Mouse (Mus musculus): ENCODE measurements at regions not wholly inside any gene's neighbourhood (a gene's known extent, or its start where the extent isn't known, plus 50 kb on each side); places are given as distances from the start of the nearest gene placed in this dataset.

DNA sequence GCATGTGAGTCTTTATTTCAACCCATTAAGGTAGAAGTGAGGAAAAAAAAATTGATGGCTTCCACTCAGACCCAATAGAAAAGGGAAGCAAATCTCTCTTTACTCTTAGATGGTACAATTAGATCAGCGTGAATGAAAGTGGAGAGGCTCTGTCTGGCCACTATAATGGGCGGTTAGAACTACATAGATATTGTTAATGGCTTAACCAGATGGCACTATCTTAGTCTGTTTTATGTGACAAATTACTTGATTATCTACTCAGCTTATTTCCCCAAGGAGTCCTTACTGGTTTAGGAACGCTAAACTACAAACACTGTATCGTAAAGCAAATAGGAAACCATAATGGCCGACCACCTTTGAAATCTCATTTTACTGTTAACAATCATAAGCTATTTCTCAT, 138.8 kb upstream of the Samsn1 start:
- H3K9ac ChIP-seq, result no peak overlapping the region
- WGBS, result 59% methylated on average over 5 of the region's 5 CpGs
- no peaks in the 10 kb centered on the region for H3K36me3 ChIP-seq
- H3K27me3 ChIP-seq, result no peaks in the 10 kb centered on the region
- no peak overlapping the region for H3K4me2 ChIP-seq
- no peaks in the 10 kb centered on the region for H3K9me3 ChIP-seq
- H3K27ac ChIP-seq, result no peak overlapping the region
- ATAC-seq (ENCODE audit: insufficient number of reproducible peaks, low FRiP score, low TSS enrichment, low read depth), result no peak
- no peaks in the 10 kb centered on the region for H3K4me1 ChIP-seq
- H3K4me3 ChIP-seq, result no peak overlapping the region

DNA sequence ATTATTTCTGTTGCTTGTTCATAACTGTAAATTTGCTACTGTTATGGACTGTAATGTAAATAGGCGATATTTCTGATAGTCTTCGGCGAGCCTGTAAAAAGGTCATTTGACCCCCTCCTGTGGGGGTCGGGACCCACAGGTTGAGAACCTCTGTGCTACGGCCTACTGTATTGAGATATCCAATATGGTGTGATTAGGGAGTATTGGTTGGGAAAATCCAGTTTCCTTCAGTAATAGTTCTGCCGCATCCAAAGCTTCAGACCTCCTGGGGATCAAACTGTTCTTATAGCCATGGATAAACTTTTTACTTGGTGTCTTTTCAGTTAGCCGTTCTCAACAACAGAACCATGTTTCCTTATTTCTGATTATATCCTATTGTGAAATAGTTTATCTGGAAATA, 136.5 kb upstream of the Samsn1 start:
- ATAC-seq (ENCODE audit: insufficient number of reproducible peaks, low FRiP score, low TSS enrichment, low read depth), result no peak
- Histone ChIP-seq H3K27ac (no peak overlapping the region), H3K36me3 (no peaks in the 10 kb centered on the region), H3K27me3 (no peaks in the 10 kb centered on the region), H3K4me2 (no peak overlapping the region), H3K4me3 (no peak overlapping the region), H3K9me3 (no peaks in the 10 kb centered on the region), H3K9ac (no peak overlapping the region), H3K4me1 (no peaks in the 10 kb centered on the region)
- WGBS, result 91% methylated on average over 7 of the region's 7 CpGs

DNA sequence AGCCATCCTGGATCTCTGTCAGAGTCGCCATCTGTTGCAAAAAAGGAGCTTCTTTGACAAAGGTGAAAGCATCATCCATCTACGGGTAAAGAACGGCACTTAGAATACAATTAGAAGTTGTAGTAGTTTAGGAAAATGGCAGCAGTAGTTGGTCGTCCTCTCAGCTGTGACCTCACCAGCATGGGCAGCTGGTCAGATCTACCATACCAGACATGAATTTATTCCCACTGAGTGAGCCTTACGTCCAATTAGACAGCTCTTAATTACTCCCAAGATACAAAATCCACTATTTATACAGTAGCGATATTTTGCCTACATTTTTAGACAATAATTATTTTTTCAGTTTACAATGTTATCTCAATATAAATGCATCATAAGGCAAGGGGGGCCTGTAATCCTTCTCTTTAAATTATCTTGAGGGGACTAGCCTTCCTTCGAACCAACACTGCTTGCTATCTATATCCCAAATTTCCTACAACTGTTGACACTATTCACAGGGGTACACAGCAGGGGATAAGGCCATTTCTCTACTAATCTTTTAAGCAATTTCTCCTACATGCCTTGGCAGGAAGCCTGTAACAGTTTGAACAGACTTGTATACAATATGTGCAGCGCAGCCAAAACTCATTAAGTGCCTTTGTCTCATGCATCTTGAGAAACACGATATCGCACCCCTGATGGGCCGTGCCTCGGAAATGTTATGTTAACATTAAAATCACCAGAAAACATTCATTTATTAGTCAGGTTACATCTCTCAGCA, 131.9 kb upstream of the Samsn1 start:
- no peak for ATAC-seq (ENCODE audit: insufficient number of reproducible peaks, low FRiP score, low TSS enrichment, low read depth)
- Histone ChIP-seq H3K27me3 (no peaks in the 10 kb centered on the region), H3K27ac (no peak overlapping the region), H3K36me3 (no peaks in the 10 kb centered on the region), H3K9me3 (no peaks in the 10 kb centered on the region), H3K4me2 (no peak overlapping the region), H3K4me3 (no peak overlapping the region), H3K9ac (no peak overlapping the region), H3K4me1 (no peaks in the 10 kb centered on the region)
- 67% methylated on average over 12 of the region's 12 CpGs for WGBS

DNA sequence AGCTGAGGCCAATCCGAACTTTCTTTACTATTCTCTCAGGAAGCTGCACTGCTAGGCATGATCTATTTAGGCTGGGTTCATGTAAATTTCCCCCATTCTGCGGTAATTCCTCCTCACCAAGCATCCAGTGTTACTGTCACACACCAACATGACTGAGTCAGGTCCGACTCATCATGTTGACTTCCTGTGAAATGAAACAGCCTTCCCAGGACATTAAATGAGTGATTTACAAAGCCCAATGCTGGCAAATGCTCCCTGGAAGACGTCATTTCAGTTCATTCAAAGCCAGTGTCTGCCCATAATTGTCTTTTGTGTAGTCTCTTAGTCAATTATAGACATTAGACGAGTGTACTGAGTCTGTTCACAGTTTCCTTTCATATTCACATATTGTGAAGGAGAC, 127.5 kb upstream of the Samsn1 start:
- no peak overlapping the region for H3K4me2 ChIP-seq
- no peaks in the 10 kb centered on the region for H3K4me1 ChIP-seq
- no peaks in the 10 kb centered on the region for H3K9me3 ChIP-seq
- WGBS, result 71% methylated on average over 5 of the region's 5 CpGs
- H3K4me3 ChIP-seq, result no peak overlapping the region
- no peak overlapping the region for H3K27ac ChIP-seq
- ATAC-seq (ENCODE audit: insufficient number of reproducible peaks, low FRiP score, low TSS enrichment, low read depth), result no peak
- no peaks in the 10 kb centered on the region for H3K36me3 ChIP-seq
- no peaks in the 10 kb centered on the region for H3K27me3 ChIP-seq
- no peak overlapping the region for H3K9ac ChIP-seq

GRCm38 (mm10) chr16:76133892-76134291, 111.8 kb upstream of the Samsn1 start:
- no peaks in the 10 kb centered on the region for H3K36me3 ChIP-seq
- no peak overlapping the region for H3K27ac ChIP-seq
- WGBS, result 88% methylated on average over 2 of the region's 2 CpGs
- H3K27me3 ChIP-seq, result no peaks in the 10 kb centered on the region
- no peaks in the 10 kb centered on the region for H3K9me3 ChIP-seq
- H3K4me2 ChIP-seq, result no peak overlapping the region
- ATAC-seq (ENCODE audit: insufficient number of reproducible peaks, low FRiP score, low TSS enrichment, low read depth), result no peak
- H3K4me3 ChIP-seq, result no peak overlapping the region
- no peaks in the 10 kb centered on the region for H3K4me1 ChIP-seq
- H3K9ac ChIP-seq, result no peak overlapping the region

DNA sequence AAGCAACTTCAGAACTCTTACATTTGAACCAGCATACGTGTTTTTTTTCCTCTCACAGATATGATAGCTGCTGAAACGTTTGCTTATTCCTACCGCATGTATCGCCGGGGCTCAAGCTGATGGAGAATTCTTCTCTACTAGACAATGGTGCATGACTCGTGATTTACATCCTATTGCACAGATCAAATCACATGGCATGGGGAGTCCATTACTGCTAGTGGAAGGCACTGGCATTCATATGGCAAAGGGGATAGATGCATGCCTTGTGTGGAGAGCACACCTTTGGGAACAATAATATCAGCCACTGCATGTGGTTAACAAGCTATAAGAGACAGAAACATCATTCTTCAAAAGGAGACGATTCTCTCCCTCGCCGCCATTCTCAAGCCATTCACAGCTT, 108.4 kb upstream of the Samsn1 start:
- no peak for ATAC-seq (ENCODE audit: insufficient number of reproducible peaks, low FRiP score, low TSS enrichment, low read depth)
- WGBS, result 74% methylated on average over 9 of the region's 9 CpGs

GRCm38 (mm10) chr16:76129982-76130381, 107.9 kb upstream of the Samsn1 start:
- H3K36me3 ChIP-seq, result no peaks in the 10 kb centered on the region
- ATAC-seq (ENCODE audit: insufficient number of reproducible peaks, low FRiP score, low TSS enrichment, low read depth), result no peak
- no peak overlapping the region for H3K27ac ChIP-seq
- H3K9me3 ChIP-seq, result no peaks in the 10 kb centered on the region
- 92% methylated on average over 2 of the region's 2 CpGs for WGBS
- H3K9ac ChIP-seq, result no peak overlapping the region
- H3K4me3 ChIP-seq, result no peak overlapping the region
- no peaks in the 10 kb centered on the region for H3K27me3 ChIP-seq
- no peak overlapping the region for H3K4me2 ChIP-seq
- H3K4me1 ChIP-seq, result no peaks in the 10 kb centered on the region

More for the DNA sequence above, 108.4 kb upstream of the Samsn1 start:
- Histone ChIP-seq H3K9ac (no peak overlapping the region), H3K4me1 (no peaks in the 10 kb centered on the region), H3K27me3 (no peaks in the 10 kb centered on the region), H3K4me2 (no peak overlapping the region), H3K27ac (no peak overlapping the region), H3K36me3 (no peaks in the 10 kb centered on the region), H3K4me3 (no peak overlapping the region), H3K9me3 (no peaks in the 10 kb centered on the region)

DNA sequence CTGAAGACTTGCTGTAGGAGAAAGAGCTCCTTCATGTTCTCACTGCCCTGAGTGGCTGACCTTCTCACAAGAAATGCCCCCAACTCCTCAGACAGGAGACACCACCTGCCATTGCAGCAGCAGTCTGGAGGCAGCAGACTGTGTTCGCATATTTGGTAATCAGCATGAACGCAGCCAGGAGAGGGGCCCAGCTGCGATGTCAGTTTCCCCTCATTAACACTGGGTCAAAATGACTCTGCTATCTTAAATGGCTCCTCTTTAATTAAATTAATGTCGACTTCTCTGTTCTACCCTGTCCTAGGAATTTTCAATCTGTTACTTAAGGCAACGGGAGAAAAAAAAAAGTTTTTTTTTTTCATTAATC, 100.9 kb upstream of the Samsn1 start:
- H3K4me3 ChIP-seq, result no peak overlapping the region
- H3K9me3 ChIP-seq, result no peaks in the 10 kb centered on the region
- H3K36me3 ChIP-seq, result no peaks in the 10 kb centered on the region
- no peak overlapping the region for H3K27ac ChIP-seq
- H3K9ac ChIP-seq, result no peak overlapping the region
- 55% methylated on average over 5 of the region's 5 CpGs for WGBS
- no peak overlapping the region for H3K4me2 ChIP-seq
- ATAC-seq (ENCODE audit: insufficient number of reproducible peaks, low FRiP score, low TSS enrichment, low read depth), result no peak
- no peaks in the 10 kb centered on the region for H3K27me3 ChIP-seq
- no peaks in the 10 kb centered on the region for H3K4me1 ChIP-seq

GRCm38 (mm10) chr16:76122172-76123020, 100.3 kb upstream of the Samsn1 start:
- no peak for ATAC-seq (ENCODE audit: insufficient number of reproducible peaks, low FRiP score, low TSS enrichment, low read depth)
- Histone ChIP-seq H3K27ac (no peak overlapping the region), H3K4me3 (no peak overlapping the region), H3K9me3 (no peaks in the 10 kb centered on the region), H3K27me3 (no peaks in the 10 kb centered on the region), H3K4me1 (no peaks in the 10 kb centered on the region), H3K4me2 (no peak overlapping the region), H3K9ac (no peak overlapping the region), H3K36me3 (no peaks in the 10 kb centered on the region)
- 65% methylated on average over 9 of the region's 9 CpGs for WGBS

- Histone ChIP-seq H3K9me3 (no peaks in the 10 kb centered on the region), H3K27me3 (no peaks in the 10 kb centered on the region), H3K27ac (no peak overlapping the region), H3K4me3 (no peak overlapping the region), H3K9ac (no peak overlapping the region), H3K36me3 (no peaks in the 10 kb centered on the region), H3K4me1 (no peaks in the 10 kb centered on the region), H3K4me2 (no peak overlapping the region)
- ATAC-seq (ENCODE audit: insufficient number of reproducible peaks, low FRiP score, low TSS enrichment, low read depth), result no peak
- WGBS, result 93% methylated on average over 2 of the region's 2 CpGs
These were observed 98.6 kb upstream of the Samsn1 start for GRCm38 (mm10) chr16:76120712-76121111.

DNA sequence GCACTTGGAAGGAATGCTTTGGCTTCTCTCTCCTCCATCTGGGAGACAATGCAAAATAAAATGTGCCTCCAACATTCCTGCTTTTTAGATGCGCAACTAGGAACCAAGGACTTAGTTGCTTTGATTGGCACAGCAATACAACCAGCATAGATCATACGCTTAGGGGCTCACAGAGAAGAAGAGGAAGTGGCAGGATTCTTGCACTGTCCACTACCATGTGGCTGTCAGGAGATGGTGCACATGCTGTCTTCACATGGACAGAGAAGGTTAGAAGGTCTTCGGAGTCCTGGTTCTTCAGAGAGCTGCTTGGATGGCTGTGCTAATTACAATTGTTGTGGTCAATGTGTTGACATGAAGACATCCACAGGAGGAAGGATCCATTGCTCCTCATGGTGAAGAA, 88.3 kb upstream of the Samsn1 start:
- Histone ChIP-seq H3K4me1 (no peaks in the 10 kb centered on the region), H3K36me3 (no peaks in the 10 kb centered on the region), H3K9me3 (no peaks in the 10 kb centered on the region), H3K4me3 (no peak overlapping the region), H3K9ac (no peak overlapping the region), H3K27me3 (no peaks in the 10 kb centered on the region), H3K27ac (no peak overlapping the region), H3K4me2 (no peak overlapping the region)
- ATAC-seq (ENCODE audit: insufficient number of reproducible peaks, low FRiP score, low TSS enrichment, low read depth), result no peak
- WGBS, result 87% methylated on average over 3 of the region's 3 CpGs

DNA sequence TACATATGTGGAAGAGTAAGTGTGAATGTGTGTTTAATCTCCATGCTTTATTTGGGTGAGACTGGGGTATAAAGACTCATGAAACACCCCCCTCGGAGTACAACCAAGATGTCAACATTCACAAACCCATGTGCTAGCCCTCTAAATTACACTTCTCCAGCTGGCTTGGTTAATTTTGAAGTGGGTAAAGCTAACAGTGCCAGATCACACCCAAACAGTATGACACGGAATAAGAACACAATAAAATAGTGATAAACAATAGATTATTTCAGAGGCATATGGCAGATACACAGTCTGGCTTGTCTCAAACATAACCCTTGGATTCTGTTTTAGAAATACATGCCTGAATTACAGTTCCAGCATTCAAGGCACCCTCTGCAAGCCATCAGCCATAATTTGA, 86.4 kb upstream of the Samsn1 start:
- Histone ChIP-seq H3K4me2 (no peak overlapping the region), H3K9ac (no peak overlapping the region), H3K27me3 (no peaks in the 10 kb centered on the region), H3K36me3 (no peaks in the 10 kb centered on the region), H3K4me1 (no peaks in the 10 kb centered on the region), H3K9me3 (no peaks in the 10 kb centered on the region), H3K27ac (no peak overlapping the region), H3K4me3 (no peak overlapping the region)
- WGBS, result 75% methylated on average over 2 of the region's 2 CpGs
- ATAC-seq (ENCODE audit: insufficient number of reproducible peaks, low FRiP score, low TSS enrichment, low read depth), result no peak
